Mouse (Mus musculus) forebrain, embryonic 11.5 days (tissue): ENCODE measurements around the gene Gpr146. TPM values are rescaled to one million over a fixed set of nuclear protein-coding genes. Genes with fewer than 3 reads are reported as not detected.
"Not testable (repeated sequence)": the region's sequence is repeated elsewhere in the genome, so short reads cannot be mapped to it uniquely, and the experiment has no call there.

Source experiments
- ATAC-seq: fragments of 200-750 bp; cut with Nextera tagmentation; replicated peaks from 2 replicates; pipeline ENCODE4 v1.8.0; 2017; ENCODE audit warnings: moderate TSS enrichment; ENCODE audit not compliant: low FRiP score
- DNase-seq: peaks from one replicate; pipeline ENCODE4 v3.0.0-alpha.2; 2017; ENCODE audit warnings: low spot score
- H3K27ac ChIP-seq: fragments of 300-500 bp; sonication (generic); 2 replicates; pipeline ENCODE4 v1.5.1; 2014; ENCODE audit warnings: low read depth, low read length
- H3K27me3 ChIP-seq: fragments of 300-500 bp; sonication (generic); 2 replicates; pipeline ENCODE4 v1.6.1; 2014; ENCODE audit warnings: mild to moderate bottlenecking, low read length, mixed read lengths; ENCODE audit not compliant: control insufficient read depth, insufficient read depth
- H3K36me3 ChIP-seq: fragments of 300-500 bp; sonication (generic); 2 replicates; pipeline ENCODE4 v1.6.1; 2014; ENCODE audit warnings: mild to moderate bottlenecking, low read length, moderate library complexity, mixed read lengths; ENCODE audit not compliant: control insufficient read depth, insufficient read depth
- H3K4me1 ChIP-seq: fragments of 300-500 bp; sonication (generic); replicated peaks from 2 replicates; pipeline ENCODE4 v1.6.1; 2014; ENCODE audit warnings: low read length, mixed read lengths; ENCODE audit not compliant: control insufficient read depth, insufficient read depth
- H3K4me2 ChIP-seq: fragments of 300-500 bp; sonication (generic); 2 replicates; pipeline ENCODE4 v1.6.1; 2014; ENCODE audit warnings: low read depth, mild to moderate bottlenecking, low read length, moderate library complexity, mixed read lengths; ENCODE audit not compliant: severe bottlenecking
- H3K4me3 ChIP-seq: fragments of 300-500 bp; sonication (generic); 2 replicates; pipeline ENCODE4 v1.5.1; 2014; ENCODE audit warnings: low read depth, low read length
- H3K9ac ChIP-seq: fragments of 300-500 bp; sonication (generic); 2 replicates; pipeline ENCODE4 v1.6.1; 2014; ENCODE audit warnings: low read length
- H3K9me3 ChIP-seq: fragments of 300-500 bp; sonication (generic); 2 replicates; pipeline ENCODE4 v1.6.1; 2016; ENCODE audit warnings: low read length, mixed read lengths; ENCODE audit not compliant: control insufficient read depth
- WGBS: fragments of 180-500 bp; shearing (Covaris S2); extraction: QIAGEN DNeasy Blood & Tissue Kit; methylation state at CpG from one replicate; pipeline ENCODE4 v1.1.7; 2014; 5-methylcytosine and 5-hydroxymethylcytosine counted together
- polyA plus RNA-seq: library from polyadenylated mRNA; unstranded; fragments of >200 nt; fragmentation: Nextera tagmentation; extraction: Ambion mirVana; gene quantifications from 2 replicates; pipeline ENCODE4 v1.2.1, GENCODE M21; 2014

Gpr146 gene
- polyA plus RNA-seq, 1 experiment from 2014 or later: 1.8 TPM

DNA sequence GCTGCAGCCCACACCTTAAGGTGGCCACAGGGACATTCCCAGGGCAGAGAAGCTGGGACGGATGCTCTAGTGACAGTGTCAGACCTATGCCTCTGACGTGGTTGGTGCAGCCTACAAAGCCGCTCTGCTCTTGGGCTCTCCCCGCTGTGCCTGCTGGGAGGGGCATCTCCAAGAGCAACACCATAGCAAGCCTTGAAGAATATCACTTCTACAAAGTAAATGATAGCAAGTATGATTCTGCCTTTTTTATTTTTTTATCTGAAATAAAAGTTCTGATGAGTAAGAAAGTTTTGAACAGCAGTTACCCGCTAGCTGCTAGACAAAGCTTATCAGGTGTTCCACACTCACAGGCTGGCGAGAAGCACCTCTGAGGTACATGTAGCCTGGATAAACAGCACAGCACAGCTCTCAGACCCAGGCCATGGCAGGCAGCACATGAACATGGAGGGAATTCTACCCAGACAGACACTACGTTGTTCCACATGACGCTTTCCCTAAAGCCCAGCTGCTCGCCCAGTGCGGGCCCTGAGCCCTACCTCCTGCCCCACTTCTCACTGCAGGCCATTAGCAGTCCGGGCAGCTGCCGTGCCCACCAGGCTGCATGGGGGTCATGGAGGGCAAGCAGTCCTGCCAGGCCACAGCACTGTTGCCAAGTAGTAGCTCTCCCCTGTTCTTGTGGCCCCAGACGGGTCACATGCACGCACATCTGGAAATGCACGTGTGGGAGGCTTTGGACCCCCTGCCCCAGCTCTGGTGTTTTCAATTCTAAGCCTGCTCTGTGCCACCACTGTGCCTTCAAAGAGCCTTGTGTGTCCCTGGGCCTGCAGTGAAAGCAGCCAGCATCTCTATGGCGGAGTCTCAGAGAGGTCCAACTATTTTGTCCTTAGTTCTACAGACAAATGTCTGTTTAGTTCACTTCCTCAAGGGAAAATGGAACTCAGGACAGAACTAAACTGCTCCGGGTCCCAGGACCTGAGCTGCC is 11.5 kb downstream of the Gpr146 start:
- H3K4me3 ChIP-seq: no peak overlapping the region
- H3K27ac ChIP-seq: peak overlapping the region; percentile 59; the same call in 1 of the 2 replicates
- H3K4me2 ChIP-seq: no peak overlapping the region
- H3K36me3 ChIP-seq: no peaks in the 10 kb centered on the region
- no peaks in the 10 kb centered on the region for H3K9me3 ChIP-seq
- WGBS: 79% methylated on average over 17 of the region's 17 CpGs
- H3K9ac ChIP-seq: no peak overlapping the region
- H3K4me1 ChIP-seq: no peaks in the 10 kb centered on the region
- no peak for DNase-seq
- ATAC-seq: no peak
- H3K27me3 ChIP-seq: no peaks in the 10 kb centered on the region

DNA sequence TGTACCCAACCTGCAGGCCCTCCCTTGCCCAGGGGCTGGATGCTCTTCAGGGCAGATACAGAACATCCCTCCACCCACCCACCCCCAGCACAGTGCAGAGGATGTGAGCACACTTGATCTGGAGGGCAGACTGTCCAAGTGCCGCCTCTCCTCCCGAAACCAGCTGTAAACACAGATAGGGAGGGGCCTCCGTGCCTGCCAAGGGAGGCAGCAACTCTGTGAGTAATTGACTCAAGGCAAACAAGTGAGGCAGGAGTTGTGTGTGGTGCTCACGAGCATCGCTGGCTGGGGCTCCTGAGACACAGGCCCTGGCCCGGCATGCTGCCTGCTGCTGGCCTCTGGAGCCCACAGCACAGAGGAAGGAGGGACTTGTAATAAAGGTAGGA is 12.2 kb downstream of the Gpr146 start:
- Histone ChIP-seq H3K36me3 (no peaks in the 10 kb centered on the region), H3K4me1 (no peaks in the 10 kb centered on the region), H3K9me3 (no peaks in the 10 kb centered on the region), H3K27me3 (no peaks in the 10 kb centered on the region), H3K4me2 (no peak overlapping the region), H3K9ac (no peak overlapping the region), H3K4me3 (no peak overlapping the region), H3K27ac (0 out of 2 replicates have a peak overlapping the region, but pooled peaks have one; percentile 59)
- 65% methylated on average over 6 of the region's 6 CpGs for WGBS
- ATAC-seq (0 out of 2 replicates have a peak, but pooled peaks have one; percentile 30), DNase-seq (no peak)

DNA sequence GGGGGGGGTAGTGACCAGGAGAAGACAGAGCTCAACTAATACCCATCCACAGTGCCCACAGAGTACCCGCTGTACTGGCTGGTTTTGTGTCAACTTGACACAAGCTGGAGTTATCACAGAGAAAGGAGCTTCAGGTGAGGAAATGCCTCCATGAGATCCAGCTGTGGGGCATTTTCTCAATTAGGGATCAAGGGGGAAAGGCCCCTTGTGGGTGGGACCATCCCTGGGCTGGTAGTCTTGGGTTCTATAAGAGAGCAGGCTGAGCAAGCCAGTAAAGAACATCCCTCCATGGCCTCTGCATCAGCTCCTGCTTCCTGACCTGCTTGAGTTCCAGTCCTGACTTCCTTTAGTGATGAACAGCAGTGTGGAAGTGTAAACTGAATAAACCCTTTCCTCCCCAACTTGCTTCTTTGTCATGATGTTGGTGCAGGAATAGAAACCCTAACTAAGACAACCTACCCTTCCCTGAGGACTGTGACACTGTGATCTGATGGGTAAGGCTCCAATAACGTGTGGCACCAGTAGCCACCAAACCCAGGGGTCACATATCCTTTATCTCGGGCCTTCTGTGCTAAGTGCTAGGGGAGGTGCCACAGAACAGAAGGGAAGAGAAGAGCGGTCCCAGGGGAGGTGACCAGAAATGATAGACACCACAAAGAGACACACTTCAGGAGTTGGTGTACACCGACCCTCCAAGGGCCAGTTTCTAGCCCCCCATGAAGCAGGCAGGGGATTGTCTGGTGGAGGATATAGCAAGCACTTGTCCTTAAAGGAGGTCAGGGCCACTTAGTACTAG is 13.0 kb downstream of the Gpr146 start:
- not testable (repeated sequence) for H3K4me1 ChIP-seq, H3K27me3 ChIP-seq, H3K9me3 ChIP-seq, DNase-seq, H3K27ac ChIP-seq, H3K36me3 ChIP-seq, ATAC-seq, H3K9ac ChIP-seq, H3K4me3 ChIP-seq
- 82% methylated on average over 5 of the region's 5 CpGs for WGBS
- H3K4me2 ChIP-seq: 0 out of 2 replicates have a peak overlapping the region, but pooled peaks have one; percentile 15

DNA sequence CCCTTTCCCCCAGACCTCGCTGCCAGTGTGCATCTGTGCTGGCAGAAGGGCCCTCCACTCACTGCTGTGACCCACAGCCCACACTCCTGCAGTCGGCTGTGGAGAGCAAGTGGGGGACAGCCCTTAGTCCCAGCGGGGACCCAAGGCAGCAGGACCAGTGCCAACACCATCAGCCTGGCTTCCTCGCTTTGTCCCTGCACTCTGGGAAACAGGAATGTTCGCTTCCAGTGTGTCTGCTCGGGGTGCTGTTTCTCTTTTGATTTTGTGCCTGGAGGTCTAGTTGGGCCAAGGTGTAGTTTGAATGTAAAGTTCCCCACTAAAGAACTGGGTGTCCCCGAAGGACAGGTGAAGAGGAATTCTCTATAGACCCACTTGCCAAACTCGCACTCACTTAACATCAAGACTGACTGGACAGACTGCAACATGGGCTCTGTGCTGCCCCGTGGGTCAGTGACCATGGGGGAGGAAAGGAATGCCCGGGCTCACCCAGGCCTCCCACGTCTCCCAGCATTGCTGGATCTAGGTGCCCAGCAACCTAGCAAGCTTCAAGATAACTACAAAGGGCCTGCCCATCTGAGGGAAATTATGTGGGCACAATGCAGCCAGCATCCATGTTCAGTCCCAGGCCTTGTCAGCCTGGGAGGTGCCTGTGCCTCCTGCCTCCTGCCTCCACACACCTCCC is 14.0 kb downstream of the Gpr146 start:
- WGBS: 79% methylated on average over 11 of the region's 11 CpGs
- no peaks in the 10 kb centered on the region for H3K9me3 ChIP-seq
- H3K27ac ChIP-seq: no peak overlapping the region
- no peak overlapping the region for H3K9ac ChIP-seq
- no peak for ATAC-seq
- H3K4me1 ChIP-seq: no peaks in the 10 kb centered on the region
- DNase-seq: no peak
- no peaks in the 10 kb centered on the region for H3K36me3 ChIP-seq
- no peak overlapping the region for H3K4me3 ChIP-seq
- H3K4me2 ChIP-seq: no peak overlapping the region
- H3K27me3 ChIP-seq: no peaks in the 10 kb centered on the region

DNA sequence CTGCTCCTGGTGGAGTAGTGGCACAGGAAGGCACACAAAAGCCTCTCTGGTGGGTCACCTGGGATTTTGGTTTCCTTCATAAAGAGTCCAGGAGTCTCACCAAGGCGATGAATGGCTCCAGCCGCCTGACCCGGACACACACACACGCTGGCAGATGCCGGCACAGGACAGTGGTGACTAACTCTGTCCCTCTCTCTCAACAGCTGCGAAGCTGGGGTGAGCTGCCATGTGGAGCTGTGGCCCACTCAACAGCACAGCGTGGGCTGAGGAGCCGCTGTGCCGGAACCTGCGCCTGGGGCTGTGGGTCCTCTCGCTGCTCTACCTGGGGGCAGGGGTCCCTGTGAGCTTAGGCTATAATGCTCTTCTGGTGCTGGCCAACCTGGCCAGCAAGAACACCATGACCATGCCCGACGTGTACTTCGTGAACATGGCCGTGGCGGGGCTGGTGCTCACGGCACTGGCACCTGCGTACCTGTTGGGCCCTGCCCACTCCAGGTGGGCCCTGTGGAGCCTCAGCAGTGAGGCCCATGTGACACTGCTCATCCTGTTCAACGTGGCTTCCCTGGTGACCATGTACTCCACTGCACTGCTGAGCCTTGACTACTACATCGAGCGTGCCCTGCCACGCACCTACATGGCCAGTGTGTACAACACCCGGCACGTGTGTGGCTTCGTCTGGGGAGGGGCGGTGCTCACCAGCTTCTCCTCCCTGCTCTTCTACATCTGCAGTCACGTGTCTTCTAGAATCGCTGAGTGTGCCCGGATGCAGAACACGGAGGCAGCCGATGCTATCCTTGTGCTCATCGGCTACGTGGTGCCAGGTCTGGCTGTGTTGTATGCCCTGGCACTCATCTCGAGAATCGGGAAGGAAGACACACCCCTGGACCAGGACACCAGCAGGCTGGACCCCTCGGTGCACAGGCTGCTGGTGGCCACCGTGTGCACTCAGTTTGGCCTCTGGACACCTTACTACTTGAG is 15.0 kb downstream of the Gpr146 start:
- 94% methylated on average over 37 of the region's 37 CpGs for WGBS
- Histone ChIP-seq H3K4me2 (no peak overlapping the region), H3K36me3 (no peaks in the 10 kb centered on the region), H3K9ac (no peak overlapping the region), H3K27me3 (no peaks in the 10 kb centered on the region), H3K4me3 (no peak overlapping the region), H3K9me3 (no peaks in the 10 kb centered on the region), H3K4me1 (no peaks in the 10 kb centered on the region), H3K27ac (no peak overlapping the region)
- ATAC-seq (no peak), DNase-seq (no peak)

DNA sequence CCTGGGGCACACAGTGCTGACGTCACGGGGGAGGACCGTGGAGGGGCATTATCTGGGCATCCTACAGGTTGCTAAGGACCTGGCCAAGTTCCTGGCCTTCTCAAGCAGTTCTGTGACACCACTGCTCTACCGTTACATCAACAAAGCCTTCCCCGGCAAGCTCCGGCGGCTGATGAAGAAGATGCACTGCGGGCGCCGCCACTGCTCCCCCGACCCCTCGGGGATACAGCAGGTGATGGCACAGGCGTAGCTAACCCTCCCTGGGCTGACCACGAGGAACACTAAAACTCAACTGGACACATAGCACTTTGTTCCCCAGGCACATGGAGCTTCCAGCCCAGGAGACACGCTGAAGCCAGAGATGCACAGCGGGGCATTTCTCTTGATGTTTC is 15.7 kb downstream of the Gpr146 start:
- WGBS: 90% methylated on average over 16 of the region's 16 CpGs

DNA sequence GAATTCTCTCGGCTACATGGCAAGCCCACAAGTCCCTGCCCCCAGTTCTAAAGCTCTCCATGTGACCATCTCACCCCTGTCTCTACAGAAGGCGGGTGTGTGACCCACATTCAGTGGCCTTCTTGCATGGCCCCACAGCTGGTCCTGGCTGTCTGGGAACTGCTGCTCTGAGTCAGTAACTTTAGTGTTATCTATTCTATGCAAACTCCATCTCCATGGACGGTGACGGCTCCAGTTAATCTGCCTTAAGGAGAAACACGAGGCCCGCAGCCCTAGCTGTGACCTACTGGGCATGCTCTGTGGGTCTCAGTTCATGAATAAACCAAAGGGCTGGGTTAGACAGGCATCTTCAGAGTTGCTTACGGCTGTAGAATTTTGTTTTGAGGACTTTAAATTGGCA is 16.9 kb downstream of the Gpr146 start:
- Histone ChIP-seq H3K27ac (0 out of 2 replicates have a peak overlapping the region, but pooled peaks have one; percentile 2), H3K4me1 (no peaks in the 10 kb centered on the region), H3K27me3 (no peaks in the 10 kb centered on the region), H3K9me3 (no peaks in the 10 kb centered on the region), H3K9ac (no peak overlapping the region), H3K4me3 (no peak overlapping the region), H3K4me2 (no peak overlapping the region), H3K36me3 (no peaks in the 10 kb centered on the region)
- ATAC-seq (no peak), DNase-seq (no peak)
- WGBS: 85% methylated on average over 7 of the region's 7 CpGs

More for the DNA sequence above, 15.7 kb downstream of the Gpr146 start:
- Histone ChIP-seq H3K4me1 (no peaks in the 10 kb centered on the region), H3K27me3 (no peaks in the 10 kb centered on the region), H3K36me3 (no peaks in the 10 kb centered on the region), H3K27ac (no peak overlapping the region), H3K9ac (no peak overlapping the region), H3K9me3 (no peaks in the 10 kb centered on the region), H3K4me3 (no peak overlapping the region), H3K4me2 (no peak overlapping the region)
- no peak for DNase-seq
- ATAC-seq: no peak
